In the genomic region with DNA sequence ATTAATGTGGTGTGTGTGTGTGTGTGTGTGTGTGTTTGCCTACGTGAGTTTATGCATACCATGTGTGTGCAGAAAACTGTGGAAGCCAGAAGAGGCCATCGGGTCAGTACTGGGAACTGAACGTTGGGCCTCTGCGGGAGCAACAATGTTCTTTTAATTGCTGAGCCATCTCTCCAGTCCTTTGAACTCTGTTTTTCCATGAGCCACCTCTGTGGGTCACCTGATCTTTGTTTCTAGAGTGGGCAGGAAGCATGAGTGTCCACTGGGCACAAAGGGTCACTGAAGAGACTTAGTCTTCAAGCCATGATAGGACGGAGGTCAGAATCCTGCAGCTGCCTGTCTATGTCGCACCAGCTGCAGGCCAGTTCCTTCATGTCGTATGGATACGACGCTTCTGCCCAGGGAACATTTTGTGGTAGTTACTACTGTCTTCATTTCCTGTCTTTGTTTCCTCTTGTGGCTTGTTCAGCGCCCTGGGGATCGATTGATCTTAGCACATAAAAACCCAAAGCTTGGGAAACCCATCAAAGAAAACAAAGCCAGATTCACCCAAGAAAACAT, we compare ENCODE assay signal across 22 mouse cellular contexts. TPM values are rescaled to one million over a fixed set of nuclear protein-coding genes. Genes with fewer than 3 reads are reported as not detected.
DNase-seq lines count a peak whose midpoint lies in the region; ATAC-seq and TF ChIP-seq lines count a peak whose summit lies in the region.
"Had no signal": no experiment of that assay in that cellular context is flagged by ENCODE, and none has a peak within 500 bp of the region (broad histone marks: within the 10 kb centered on the region; RNA-seq: fewer than 3 reads in every experiment).

No protein-coding gene starts in this region.

- 0 out of 2 replicates have a peak, but pooled peaks cover 4% of the 10 kb centered on the region for H3K36me3 ChIP-seq in liver, postnatal 0 days (replicated peaks; ENCODE audit: insufficient read depth, low read length)
- H3K36me3 ChIP-seq in embryonic facial prominence, embryonic 10.5 days (replicated peaks) = peaks cover 77% of the 10 kb centered on the region

- H3K4me3 ChIP-seq in liver, postnatal 0 days (ENCODE audit: low read depth, low read length) = no peak overlapping the region
- H3K4me3 ChIP-seq in embryonic facial prominence, embryonic 10.5 days = no peak overlapping the region
- H3K4me3 ChIP-seq: erythroblast, embryonic 14.5 days; forebrain, embryonic 12.5 days; heart, embryonic 15.5 days; left cerebral cortex, adult 2 months; megakaryocyte, embryonic 14.5 days; midbrain, embryonic 13.5 days had no signal

- no peak overlapping the region for H3K9ac ChIP-seq in liver, postnatal 0 days (replicated peaks)
- H3K9ac ChIP-seq: forebrain, embryonic 12.5 days; heart, embryonic 15.5 days; midbrain, embryonic 13.5 days had no signal

- no peak overlapping the region for H3K4me2 ChIP-seq in liver, postnatal 0 days (ENCODE audit: low read depth, low read length)
- H3K4me2 ChIP-seq: forebrain, embryonic 12.5 days; heart, embryonic 15.5 days; midbrain, embryonic 13.5 days had no signal

- no peaks in the 10 kb centered on the region for H3K27me3 ChIP-seq in liver, postnatal 0 days (ENCODE audit: insufficient read depth, low read length)
- H3K27me3 ChIP-seq in embryonic facial prominence, embryonic 10.5 days (replicated peaks; ENCODE audit: low read depth, poor library complexity, severe bottlenecking) = no peaks in the 10 kb centered on the region
- H3K27me3 ChIP-seq: forebrain, embryonic 12.5 days; heart, embryonic 15.5 days; midbrain, embryonic 13.5 days had no signal

- WGBS in liver, postnatal 0 days (ENCODE audit: insufficient replicate concordance) = 33% methylated on average over 11 of the region's 11 CpGs
- WGBS in embryonic facial prominence, embryonic 10.5 days = 78% methylated on average over 11 of the region's 11 CpGs

- H3K4me1 ChIP-seq in liver, postnatal 0 days (ENCODE audit: insufficient read depth) = peaks cover 15% of the 10 kb centered on the region; the same call in 1 of the 2 replicates
- H3K4me1 ChIP-seq in embryonic facial prominence, embryonic 10.5 days = peaks cover 34% of the 10 kb centered on the region

- no peaks in the 10 kb centered on the region for H3K9me3 ChIP-seq in liver, postnatal 0 days (ENCODE audit: low read length)
- peaks cover 6% of the 10 kb centered on the region; the same call in 1 of the 2 replicates for H3K9me3 ChIP-seq in embryonic facial prominence, embryonic 10.5 days
- H3K9me3 ChIP-seq: heart, embryonic 15.5 days; midbrain, embryonic 13.5 days had no signal

- TF ChIP-seq EP300 in liver, postnatal 0 days (IDR thresholded peaks at IDR 0.05; ENCODE audit: low read depth) = no peak

- H3K27ac ChIP-seq in liver, postnatal 0 days (ENCODE audit: low read depth) = peak overlapping the region; percentile 29; the same call in 1 of the 2 replicates
- 0 out of 2 replicates have a peak overlapping the region, but pooled peaks have one; percentile 4 for H3K27ac ChIP-seq in embryonic facial prominence, embryonic 10.5 days (replicated peaks)
- H3K27ac ChIP-seq: forebrain, embryonic 12.5 days; heart, embryonic 15.5 days; left cerebral cortex, adult 2 months; midbrain, embryonic 13.5 days had no signal

- DNase-seq in kidney, adult 9 months = peak; percentile 70
- DNase-seq in kidney, postnatal 4 days = no peak
- DNase-seq in liver, postnatal 0 days = no peak
- DNase-seq in liver = no peak
- no peak for DNase-seq in embryonic facial prominence, embryonic 10.5 days (ENCODE audit: low spot score)
- DNase-seq in kidney, postnatal 36 days = peak; percentile 62 to 67
- no peak for DNase-seq in layer of hippocampus, postnatal 14 days (ENCODE audit: low spot score in 2 of 2)
- DNase-seq: adrenal gland, postnatal 14 days; cerebellum, adult 9-11 months; gastrocnemius, postnatal 25 days; lung, postnatal 10 days; right cerebral cortex, postnatal 25 days; spleen, adult 18-20 months; thymus, postnatal 14 days had no signal

- peak; percentile 47 for ATAC-seq in liver, postnatal 0 days
- no peak for ATAC-seq in monocyte, adult 5-6 weeks (replicated peaks; ENCODE audit: insufficient number of reproducible peaks, low FRiP score, low TSS enrichment, poor library complexity, severe bottlenecking)
- ATAC-seq: midbrain, embryonic 13.5 days had no signal

- no peak for TF ChIP-seq CTCF in liver, postnatal 0 days (IDR thresholded peaks at IDR 0.05; ENCODE audit: low read depth)

RNA-seq across cellular contexts. Expression of gene Hunk, which starts 10.3 kb away (rescaled TPM):
- polyA plus RNA-seq in liver, postnatal 0 days (2015; fragmentation: Nextera tagmentation; extraction: Ambion mirVana) = 1.1 and 1.2 TPM in 2 replicates
- 16.5 and 17.2 TPM in 2 replicates for polyA plus RNA-seq in embryonic facial prominence, embryonic 10.5 days (2016; fragmentation: Nextera tagmentation; extraction: Ambion mirVana)
- total RNA-seq in layer of hippocampus, postnatal 14 days (2021) = 10 to 100 TPM; 26.6 to 27.2 TPM
- not detected in 3 replicates for total RNA-seq in monocyte, adult 5-6 weeks (2017)
- total RNA-seq: hematopoietic stem cell, adult 5-6 weeks had no signal
- polyA plus RNA-seq: erythroblast, embryonic 14.5 days had no signal

Comparison
In these comparisons a context has a peak if more than half of its experiments do, and no peak if none do; other contexts are left out.
1. DNase-seq: peak in kidney, adult 9 months (single experiment) and kidney, postnatal 36 days (2 of 2); none in kidney, postnatal 4 days (0 of 2), liver, postnatal 0 days (single experiment), liver (single experiment), embryonic facial prominence, embryonic 10.5 days (single experiment) and layer of hippocampus, postnatal 14 days (0 of 2).
2. RNA of gene Hunk, which starts 10.3 kb away (total RNA-seq): 26.6 to 27.2 TPM in layer of hippocampus, postnatal 14 days; not detected in monocyte, adult 5-6 weeks; every median in the first group is over 10 times any median in the second.